ENCODE assay signal across 1 mouse cellular context in genomic region chr9:78107912-78108795, GRCm38 (mm10).
A peak's percentile ranks its signal among the peaks of the same experiment; 100 is the strongest.
TF ChIP-seq lines count a peak whose summit lies in the region.

No protein-coding gene starts in this region.

TF ChIP-seq in CH12.LX, 34 proteins besides CTCF, POLR2A, EP300 and RAD21 (continued from another document):
- TF ChIP-seq UBTF (IDR thresholded peaks at IDR 0.05; ENCODE audit: low read depth, low read length) (peak; percentile 55; the same call in 1 of the 2 replicates), GABPA (IDR thresholded peaks at IDR 0.05; ENCODE audit: insufficient replicate concordance, low read depth, low read length) (no peak), USF1 (IDR thresholded peaks at IDR 0.05; ENCODE audit: low read depth, low read length) (no peak), SIN3A (IDR thresholded peaks at IDR 0.05; ENCODE audit: low read length) (peak; percentile 44; the same call in 1 of the 2 replicates), USF2 (conservative IDR thresholded peaks at IDR 0.05; ENCODE audit: low read depth, low read length) (no peak), ZC3H11A (IDR thresholded peaks at IDR 0.05; ENCODE audit: low read depth, low read length) (no peak), MAX (IDR thresholded peaks at IDR 0.05; ENCODE audit: low read length) (0 out of 2 replicates have a peak, but pooled peaks have one; percentile 8), CHD1 (IDR thresholded peaks at IDR 0.05; ENCODE audit: low read depth, low read length) (no peak), KAT2A (IDR thresholded peaks at IDR 0.05; ENCODE audit: insufficient replicate concordance, low read length) (no peak), ZKSCAN1 (IDR thresholded peaks at IDR 0.05; ENCODE audit: borderline replicate concordance, low read depth, low read length) (peak; percentile 99), SMC3 (IDR thresholded peaks at IDR 0.05; ENCODE audit: low read depth, low read length) (no peak), POLR2AphosphoS2 (IDR thresholded peaks at IDR 0.05; ENCODE audit: low read depth, low read length) (no peak), PAX5 (IDR thresholded peaks at IDR 0.05; ENCODE audit: low read length) (no peak), E2F4 (IDR thresholded peaks at IDR 0.05; ENCODE audit: insufficient replicate concordance, low read depth, low read length) (no peak), MAFK (IDR thresholded peaks at IDR 0.05; ENCODE audit: insufficient replicate concordance, low read length) (no peak), MXI1 (IDR thresholded peaks at IDR 0.05; ENCODE audit: low read depth, low read length) (peak; percentile 72), TBP (conservative IDR thresholded peaks at IDR 0.05; ENCODE audit: low read depth, low read length) (0 out of 2 replicates have a peak, but pooled peaks have one; percentile 10), BHLHE40 (IDR thresholded peaks at IDR 0.05; ENCODE audit: low read depth, low read length) (peak; percentile 58; the same call in 1 of the 2 replicates), HCFC1 (IDR thresholded peaks at IDR 0.05; ENCODE audit: low read depth, low read length) (no peak), ZNF384 (IDR thresholded peaks at IDR 0.05; ENCODE audit: low read depth, low read length) (no peak)
